13 mouse cellular contexts compared by ENCODE assay signal in the genomic region with DNA sequence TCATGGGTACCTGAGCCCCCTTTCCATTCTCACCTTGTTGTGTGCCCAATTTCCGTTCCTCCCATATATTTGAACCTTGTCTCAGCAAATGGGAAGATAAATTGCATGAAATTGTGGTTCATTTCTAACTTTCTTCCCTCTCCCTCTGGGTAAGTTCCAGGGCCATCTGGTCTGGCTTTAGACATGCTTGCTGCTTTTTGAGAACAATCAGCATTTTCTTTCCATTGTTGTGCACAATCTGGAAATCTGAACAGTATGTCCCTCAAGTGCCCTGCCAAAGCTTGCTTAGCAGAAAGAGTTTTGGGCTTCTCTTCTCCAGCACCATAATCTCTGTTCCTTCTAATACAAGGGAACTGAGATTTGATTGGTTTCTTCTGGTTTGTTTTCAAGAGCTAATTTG. TPM values are rescaled to one million over a fixed set of nuclear protein-coding genes. Genes with fewer than 3 reads are reported as not detected.
A peak's percentile ranks its signal among the peaks of the same experiment; 100 is the strongest.
DNase-seq lines count a peak whose midpoint lies in the region; ATAC-seq lines count a peak whose summit lies in the region.
"Had no signal": no experiment of that assay in that cellular context is flagged by ENCODE, and none has a peak within 500 bp of the region (broad histone marks: within the 10 kb centered on the region; RNA-seq: fewer than 3 reads in every experiment).

No protein-coding gene starts in this region.

- H3K36me3 ChIP-seq in midbrain, embryonic 15.5 days (replicated peaks) = no peaks in the 10 kb centered on the region
- H3K36me3 ChIP-seq: limb, embryonic 13.5 days had no signal

- no peak overlapping the region for H3K9ac ChIP-seq in midbrain, embryonic 15.5 days
- H3K9ac ChIP-seq: limb, embryonic 13.5 days had no signal

- H3K4me3 ChIP-seq in midbrain, embryonic 15.5 days = no peak overlapping the region
- H3K4me3 ChIP-seq: limb, embryonic 13.5 days had no signal

- H3K27ac ChIP-seq in midbrain, embryonic 15.5 days = no peak overlapping the region
- H3K27ac ChIP-seq: limb, embryonic 13.5 days had no signal

- H3K4me2 ChIP-seq in midbrain, embryonic 15.5 days = no peak overlapping the region
- H3K4me2 ChIP-seq: heart, embryonic 11.5 days; limb, embryonic 13.5 days had no signal

- peak; percentile 20 for DNase-seq in gastrocnemius, adult 18-20 months (ENCODE audit: low spot score)
- DNase-seq in gastrocnemius, adult 8-10 months (ENCODE audit: low spot score in 2 of 2) = no peak
- DNase-seq in lung, postnatal 10 days = peak; percentile 5
- no peak for DNase-seq in lung, postnatal 25 days (ENCODE audit: low spot score)
- DNase-seq in cerebellum, adult 9-11 months = peak; percentile 12
- DNase-seq: adrenal gland, postnatal 36 days; kidney, adult 18-20 months; kidney, postnatal 14 days had no signal

- H3K27me3 ChIP-seq in midbrain, embryonic 15.5 days (replicated peaks) = no peaks in the 10 kb centered on the region
- H3K27me3 ChIP-seq: limb, embryonic 13.5 days had no signal

- H3K4me1 ChIP-seq in midbrain, embryonic 15.5 days = no peaks in the 10 kb centered on the region
- H3K4me1 ChIP-seq: limb, embryonic 13.5 days had no signal

- WGBS in midbrain, embryonic 15.5 days = 74% methylated on average over 1 of the region's 1 CpGs

- ATAC-seq in CD4-positive, CD25-positive, alpha-beta regulatory T cell, adult 4 months = no peak
- ATAC-seq in midbrain, embryonic 15.5 days (replicated peaks) = no peak
- ATAC-seq: hindbrain, embryonic 16.5 days had no signal

- no peaks in the 10 kb centered on the region for H3K9me3 ChIP-seq in midbrain, embryonic 15.5 days
- H3K9me3 ChIP-seq: limb, embryonic 13.5 days had no signal

RNA-seq across cellular contexts. Expression of a gene that starts 53.7 kb away (rescaled TPM):
- total RNA-seq in gastrocnemius, adult 18-20 months (2021) = 1 to 10 TPM; 2.4 to 3.2 TPM
- total RNA-seq in gastrocnemius, adult 8-10 months (2022) = 1 to 10 TPM; 1.0 to 3.2 (median 2.3) TPM
- polyA plus RNA-seq in CD4-positive, CD25-positive, alpha-beta regulatory T cell, adult 4 months (2017; shearing (Covaris generic)) = not detected
- polyA plus RNA-seq in midbrain, embryonic 15.5 days (2015; fragmentation: Nextera tagmentation; extraction: Ambion mirVana) = 2.1 and 3.6 TPM in 2 replicates

Comparison
In these comparisons a context has a peak if more than half of its experiments do, and no peak if none do; other contexts are left out.
1. DNase-seq: peak in gastrocnemius, adult 18-20 months (single experiment), lung, postnatal 10 days (single experiment) and cerebellum, adult 9-11 months (single experiment); none in gastrocnemius, adult 8-10 months (0 of 2) and lung, postnatal 25 days (single experiment).